Mouse (Mus musculus): Measurements from ENCODE around the gene Cmss1.

Gene Cmss1

DNA sequence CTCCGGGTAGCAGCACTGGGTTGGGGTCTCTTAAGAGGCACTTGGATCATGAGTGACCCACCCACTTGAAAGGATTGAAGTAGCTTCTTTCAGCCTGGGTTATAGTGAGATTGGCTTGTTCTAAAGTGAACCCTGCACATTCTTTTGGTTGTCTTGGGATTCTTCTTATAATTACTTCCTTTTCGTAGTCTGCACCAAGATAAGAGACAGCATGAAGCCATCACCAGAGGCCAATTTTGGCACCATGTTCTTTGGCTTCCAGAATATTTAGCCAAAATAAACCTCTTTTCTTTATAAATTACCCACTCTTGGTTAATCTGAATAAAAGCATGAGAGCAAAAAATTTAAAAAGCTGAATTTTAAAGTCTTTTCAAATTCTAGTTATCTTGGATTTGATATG lies 136.8 kb downstream of the Cmss1 start:
- DNase-seq: no peak

- no peak for DNase-seq
Observed at GRCm38 (mm10) chr16:57469301-57469700, 137.4 kb downstream of the Cmss1 start.

DNA sequence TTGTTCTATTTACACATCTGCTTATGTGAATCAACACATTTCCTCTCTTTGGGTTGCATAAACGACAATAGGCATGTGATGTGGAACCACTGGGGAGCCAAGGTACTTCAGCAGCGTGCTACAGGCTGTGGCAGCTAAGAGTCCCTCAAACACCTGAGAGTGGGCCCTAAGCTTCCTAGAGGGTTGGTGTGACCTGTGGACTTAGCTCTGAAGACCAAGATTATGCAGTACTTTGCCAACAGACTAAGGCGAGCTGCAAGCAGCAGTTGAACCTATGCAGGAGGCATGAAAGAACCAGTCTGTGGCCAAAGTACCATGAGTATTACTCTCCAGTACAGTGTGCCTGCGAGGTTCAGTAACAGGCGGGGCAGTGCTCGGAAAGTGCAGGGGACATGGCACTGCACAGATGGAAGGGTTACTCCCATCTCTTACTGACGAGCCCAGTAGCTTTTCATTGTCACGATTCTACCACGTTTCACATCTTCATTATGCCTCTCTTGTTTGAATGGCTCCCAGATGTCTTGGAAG lies 141.2 kb downstream of the Cmss1 start:
- no peak for DNase-seq

DNA sequence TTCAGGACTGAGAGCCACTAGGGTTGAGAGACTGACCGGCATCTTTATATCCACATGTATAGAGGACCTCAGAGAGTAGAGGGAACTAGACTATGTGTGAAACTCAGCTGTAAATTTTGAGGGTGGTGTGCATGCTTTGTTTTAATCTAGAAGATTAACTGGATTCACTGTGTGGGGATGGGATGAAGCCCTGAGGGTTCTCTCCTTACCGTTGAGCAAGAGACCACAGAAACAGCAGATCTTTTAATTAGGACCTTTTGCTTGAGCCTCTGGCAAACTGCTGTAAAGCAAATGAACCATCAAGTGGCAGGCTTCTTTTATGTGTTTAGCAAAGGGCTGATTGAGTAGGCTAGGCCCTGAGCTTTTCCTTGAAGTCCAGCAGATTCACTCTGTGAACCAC lies 150.7 kb downstream of the Cmss1 start:
- no peak for DNase-seq

GRCm38 (mm10) chr16:57455573-57455972 lies 151.1 kb downstream of the Cmss1 start:
- DNase-seq: no peak

DNA sequence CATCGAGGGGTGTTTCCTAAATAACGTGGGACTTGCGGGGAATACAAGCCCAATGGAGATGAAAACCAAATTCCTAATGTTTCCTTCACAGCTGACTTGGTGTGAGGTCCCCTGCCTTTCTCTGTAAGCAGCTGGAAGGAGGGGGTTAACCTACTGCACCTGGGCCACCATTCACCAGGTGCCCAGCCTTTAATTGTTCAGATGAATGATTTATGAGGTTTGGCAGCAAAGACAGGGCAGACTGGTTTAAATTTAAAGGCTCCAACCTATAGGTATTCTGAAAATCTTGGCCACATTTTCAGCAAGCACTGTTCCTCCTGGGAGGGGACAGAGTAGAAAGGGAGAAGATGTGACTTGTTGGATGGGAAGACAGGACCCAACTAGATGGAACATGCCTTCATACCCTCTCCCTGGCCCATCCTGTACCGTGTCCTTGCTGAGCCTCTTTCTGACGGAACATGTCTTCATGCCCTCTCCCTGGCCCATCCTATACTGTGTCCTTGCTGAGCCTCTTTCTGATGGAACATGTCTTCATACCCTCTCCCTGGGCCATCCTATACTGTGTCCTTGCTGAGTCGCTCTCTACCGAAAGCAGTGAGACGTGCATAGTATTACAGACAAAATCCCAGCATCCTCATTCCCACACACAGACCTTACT lies 152.4 kb downstream of the Cmss1 start:
- DNase-seq: no peak

GRCm38 (mm10) chr16:57453009-57453408 lies 153.7 kb downstream of the Cmss1 start:
- no peak for DNase-seq

- DNase-seq: no peak
Observed at GRCm38 (mm10) chr16:57445096-57446094, 161.3 kb downstream of the Cmss1 start.

DNA sequence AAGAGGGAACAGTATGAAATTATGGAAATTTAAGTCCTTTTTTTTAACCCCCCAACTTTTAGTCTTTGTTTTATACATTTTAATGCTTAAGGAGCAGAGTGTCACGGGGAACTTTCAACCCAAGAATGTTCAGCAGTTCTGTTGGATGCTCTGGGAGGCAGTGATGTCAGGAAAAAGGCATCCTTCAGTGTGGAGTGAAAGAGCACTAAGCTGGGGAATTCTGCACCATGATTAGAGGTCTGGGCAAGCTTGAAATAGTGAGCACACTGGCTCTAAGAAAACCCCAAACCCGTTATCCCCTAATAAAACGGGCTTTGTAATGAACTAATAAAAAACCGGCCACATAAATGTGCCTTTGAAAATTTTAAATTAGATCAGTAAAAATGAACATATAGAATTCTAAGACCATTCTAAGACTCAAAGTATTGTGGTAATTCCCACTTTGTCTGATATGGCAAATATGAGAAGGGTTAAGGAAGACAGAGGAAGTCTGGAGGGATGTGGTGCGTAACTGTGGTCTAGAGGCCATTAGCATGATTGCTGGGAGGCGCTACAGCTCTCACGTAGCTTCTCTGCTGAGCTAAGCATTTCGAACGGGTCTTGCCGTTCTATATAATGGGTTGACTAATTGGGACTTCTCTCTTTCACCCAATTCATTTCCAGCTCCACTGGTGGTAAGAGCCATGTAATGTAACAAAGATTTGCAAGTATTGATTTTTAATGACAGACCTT lies 165.8 kb downstream of the Cmss1 start:
- DNase-seq: no peak

DNA sequence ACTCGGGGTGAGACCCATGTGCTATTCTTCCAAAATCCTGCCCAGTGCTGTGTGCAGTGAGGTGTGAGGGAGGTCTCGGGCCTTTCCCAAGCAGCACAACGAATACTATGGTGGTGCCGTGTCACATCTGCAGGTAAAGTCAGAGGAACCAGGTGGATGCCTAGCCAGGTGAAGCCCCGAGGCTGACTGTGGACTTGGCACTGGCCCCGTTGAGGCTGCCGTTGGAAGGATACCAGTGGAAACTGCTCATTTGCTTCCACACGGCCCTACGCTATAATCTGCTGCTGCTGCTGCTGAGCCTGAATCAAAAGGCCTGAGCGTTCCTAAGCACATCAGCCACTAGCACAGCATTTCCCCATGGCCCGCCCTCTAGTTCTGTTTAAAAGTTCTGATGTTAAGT lies 167.5 kb downstream of the Cmss1 start:
- DNase-seq: no peak

GRCm38 (mm10) chr16:57438288-57438685 lies 168.4 kb downstream of the Cmss1 start:
- DNase-seq: no peak

GRCm38 (mm10) chr16:57437523-57438287 lies 169.0 kb downstream of the Cmss1 start:
- DNase-seq: no peak

DNA sequence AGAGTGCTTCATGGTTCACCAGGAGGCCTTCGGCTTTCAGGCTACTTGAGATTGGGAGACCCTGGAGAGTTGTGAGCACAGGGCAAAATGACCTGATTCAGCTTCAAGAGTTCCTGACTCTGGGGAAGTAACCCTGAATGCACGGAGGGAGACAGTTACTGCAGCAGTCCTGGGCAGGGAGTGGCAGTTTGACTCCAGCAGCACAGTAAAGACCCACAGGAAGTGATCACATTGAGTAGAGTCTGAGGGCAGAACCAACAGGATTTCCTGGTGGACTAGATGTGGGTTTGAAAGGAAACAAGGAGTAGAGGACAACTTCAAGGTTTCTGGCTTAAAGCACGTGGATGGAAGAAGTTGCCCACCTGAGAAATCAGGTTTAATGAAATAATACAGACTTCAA lies 172.0 kb downstream of the Cmss1 start:
- no peak for DNase-seq

- DNase-seq: no peak
Observed at GRCm38 (mm10) chr16:57433671-57434070, 173.0 kb downstream of the Cmss1 start.

- DNase-seq: no peak
Observed at GRCm38 (mm10) chr16:57433173-57433572, 173.5 kb downstream of the Cmss1 start.

GRCm38 (mm10) chr16:57431294-57431693 lies 175.4 kb downstream of the Cmss1 start:
- no peak for DNase-seq

GRCm38 (mm10) chr16:57428977-57429376 lies 177.7 kb downstream of the Cmss1 start:
- DNase-seq: no peak

GRCm38 (mm10) chr16:57427516-57428285 lies 179.0 kb downstream of the Cmss1 start:
- no peak for DNase-seq

GRCm38 (mm10) chr16:57426680-57427079 lies 180.0 kb downstream of the Cmss1 start:
- no peak for DNase-seq

GRCm38 (mm10) chr16:57423001-57423800 lies 183.5 kb downstream of the Cmss1 start:
- no peak for DNase-seq
